Mouse (Mus musculus) liver, embryonic 13.5 days (tissue): ENCODE data around the gene Zdhhc1. TPM values are rescaled to one million over a fixed set of nuclear protein-coding genes. Genes with fewer than 3 reads are reported as not detected.

Source experiments
- ATAC-seq: fragments of 200-750 bp; cut with Nextera tagmentation; 2 replicates; pipeline ENCODE4 v1.8.0; 2017; ENCODE audit warnings: low read depth, mild to moderate bottlenecking, moderate number of reproducible peaks, moderate library complexity
- DNase-seq: peaks from one replicate; pipeline ENCODE4 v3.0.0; 2022
- H3K27ac ChIP-seq: fragments of 300-500 bp; sonication (generic); 2 replicates; pipeline ENCODE4 v1.5.1; 2015; ENCODE audit warnings: moderate library complexity, mild to moderate bottlenecking, inconsistent platforms
- H3K27me3 ChIP-seq: fragments of 300-500 bp; sonication (generic); 2 replicates; pipeline ENCODE4 v1.6.1; 2015; ENCODE audit warnings: mild to moderate bottlenecking, inconsistent platforms
- H3K36me3 ChIP-seq: fragments of 300-500 bp; sonication (generic); 2 replicates; pipeline ENCODE4 v1.6.1; 2015; ENCODE audit warnings: mild to moderate bottlenecking, inconsistent platforms
- H3K4me1 ChIP-seq: fragments of 300-500 bp; sonication (generic); replicated peaks from 2 replicates; pipeline ENCODE4 v1.6.1; 2015; ENCODE audit warnings: inconsistent platforms
- H3K4me2 ChIP-seq: fragments of 300-500 bp; sonication (generic); 2 replicates; pipeline ENCODE4 v1.6.1; 2015; ENCODE audit warnings: inconsistent platforms, mild to moderate bottlenecking, moderate library complexity
- H3K4me3 ChIP-seq: fragments of 300-500 bp; sonication (generic); replicated peaks from 2 replicates; pipeline ENCODE4 v1.5.1; 2015; ENCODE audit warnings: mild to moderate bottlenecking, inconsistent platforms
- H3K9ac ChIP-seq: fragments of 300-500 bp; sonication (generic); 2 replicates; pipeline ENCODE4 v1.6.1; 2015; ENCODE audit warnings: mild to moderate bottlenecking, inconsistent platforms
- H3K9me3 ChIP-seq: fragments of 300-500 bp; sonication (generic); replicated peaks from 2 replicates; pipeline ENCODE4 v1.6.1; 2016; ENCODE audit warnings: inconsistent platforms
- WGBS: fragments of 180-500 bp; shearing (Covaris S2); methylation state at CpG from one replicate; pipeline ENCODE4 v1.1.7; 2015; ENCODE audit not compliant: insufficient replicate concordance; 5-methylcytosine and 5-hydroxymethylcytosine counted together
- polyA plus RNA-seq: library from polyadenylated mRNA; unstranded; fragments of >200 nt; fragmentation: Nextera tagmentation; extraction: Ambion mirVana; gene quantifications from 2 replicates; pipeline ENCODE4 v1.2.1, GENCODE M21; 2015

Zdhhc1 gene
- polyA plus RNA-seq, 1 experiment from 2014 or later = 2.1 TPM

- Histone ChIP-seq H3K9ac (no peak overlapping the region), H3K36me3 (no peaks in the 10 kb centered on the region), H3K4me3 (no peak overlapping the region), H3K27ac (no peak overlapping the region), H3K27me3 (peaks cover 82% of the 10 kb centered on the region), H3K4me1 (peaks cover 48% of the 10 kb centered on the region), H3K9me3 (no peaks in the 10 kb centered on the region), H3K4me2 (peak overlapping the region; percentile 19; the same call in 1 of the 2 replicates)
- no peak for DNase-seq
- ATAC-seq = peak; percentile 65
- WGBS = 52% methylated on average over 6 of the region's 6 CpGs
These were observed 27.5 kb downstream of the Zdhhc1 start for GRCm38 (mm10) chr8:105469041-105469695.

- 82% methylated on average over 27 of the region's 27 CpGs for WGBS
- DNase-seq = no peak
- no peak overlapping the region for H3K4me3 ChIP-seq
- no peak overlapping the region for H3K4me2 ChIP-seq
- no peaks in the 10 kb centered on the region for H3K9me3 ChIP-seq
- H3K27ac ChIP-seq = no peak overlapping the region
- peaks cover 75% of the 10 kb centered on the region for H3K27me3 ChIP-seq
- no peaks in the 10 kb centered on the region for H3K36me3 ChIP-seq
- peaks cover 42% of the 10 kb centered on the region for H3K4me1 ChIP-seq
- H3K9ac ChIP-seq = no peak overlapping the region
- ATAC-seq = no peak
These were observed 28.5 kb downstream of the Zdhhc1 start for GRCm38 (mm10) chr8:105468002-105468720.

- H3K4me1 ChIP-seq = peaks cover 36% of the 10 kb centered on the region
- H3K27ac ChIP-seq = no peak overlapping the region
- H3K27me3 ChIP-seq = peaks cover 70% of the 10 kb centered on the region
- H3K36me3 ChIP-seq = no peaks in the 10 kb centered on the region
- no peak overlapping the region for H3K4me3 ChIP-seq
- H3K9me3 ChIP-seq = no peaks in the 10 kb centered on the region
- H3K4me2 ChIP-seq = no peak overlapping the region
- no peak overlapping the region for H3K9ac ChIP-seq
- DNase-seq (no peak), ATAC-seq (no peak)
- 87% methylated on average over 10 of the region's 10 CpGs for WGBS
These were observed 29.2 kb downstream of the Zdhhc1 start for GRCm38 (mm10) chr8:105467396-105467985.

- Histone ChIP-seq H3K27ac (no peak overlapping the region), H3K9ac (no peak overlapping the region), H3K36me3 (no peaks in the 10 kb centered on the region), H3K4me3 (no peak overlapping the region), H3K4me1 (peaks cover 30% of the 10 kb centered on the region), H3K27me3 (peaks cover 63% of the 10 kb centered on the region), H3K4me2 (no peak overlapping the region), H3K9me3 (no peaks in the 10 kb centered on the region)
- no peak for DNase-seq
- no peak for ATAC-seq
- WGBS = 72% methylated on average over 7 of the region's 7 CpGs
These were observed 29.9 kb downstream of the Zdhhc1 start for GRCm38 (mm10) chr8:105466700-105467291.

- Histone ChIP-seq H3K27ac (no peak overlapping the region), H3K4me3 (no peak overlapping the region), H3K36me3 (no peaks in the 10 kb centered on the region), H3K27me3 (peaks cover 58% of the 10 kb centered on the region), H3K4me2 (no peak overlapping the region), H3K4me1 (peaks cover 24% of the 10 kb centered on the region), H3K9me3 (no peaks in the 10 kb centered on the region), H3K9ac (no peak overlapping the region)
- DNase-seq (no peak), ATAC-seq (no peak)
- 67% methylated on average over 6 of the region's 6 CpGs for WGBS
These were observed 30.5 kb downstream of the Zdhhc1 start for GRCm38 (mm10) chr8:105466246-105466645.

GRCm38 (mm10) chr8:105464595-105464994 lies 32.1 kb downstream of the Zdhhc1 start:
- DNase-seq (no peak), ATAC-seq (no peak)
- Histone ChIP-seq H3K9ac (no peak overlapping the region), H3K4me3 (no peak overlapping the region), H3K4me1 (peaks cover 8% of the 10 kb centered on the region), H3K27ac (no peak overlapping the region), H3K9me3 (no peaks in the 10 kb centered on the region), H3K4me2 (no peak overlapping the region), H3K27me3 (peaks cover 41% of the 10 kb centered on the region), H3K36me3 (no peaks in the 10 kb centered on the region)
- WGBS = 79% methylated on average over 7 of the region's 7 CpGs

GRCm38 (mm10) chr8:105461085-105461803 lies 35.5 kb downstream of the Zdhhc1 start:
- H3K27me3 ChIP-seq = peaks cover 32% of the 10 kb centered on the region
- H3K9me3 ChIP-seq = no peaks in the 10 kb centered on the region
- H3K4me3 ChIP-seq = no peak overlapping the region
- no peaks in the 10 kb centered on the region for H3K36me3 ChIP-seq
- 63% methylated on average over 13 of the region's 13 CpGs for WGBS
- ATAC-seq (no peak), DNase-seq (no peak)
- no peak overlapping the region for H3K9ac ChIP-seq
- 0 out of 2 replicates have a peak, but pooled peaks cover 6% of the 10 kb centered on the region for H3K4me1 ChIP-seq
- H3K4me2 ChIP-seq = no peak overlapping the region
- no peak overlapping the region for H3K27ac ChIP-seq

GRCm38 (mm10) chr8:105455218-105455617 lies 41.5 kb downstream of the Zdhhc1 start:
- H3K4me3 ChIP-seq = peak overlapping the region; percentile 21; the same call in 1 of the 2 replicates
- H3K4me2 ChIP-seq = peak overlapping the region; percentile 43
- 11% methylated on average over 10 of the region's 10 CpGs for WGBS
- no peaks in the 10 kb centered on the region for H3K36me3 ChIP-seq
- H3K27ac ChIP-seq = peak overlapping the region; percentile 49; the same call in 1 of the 2 replicates
- H3K9ac ChIP-seq = peak overlapping the region; percentile 30; the same call in 1 of the 2 replicates
- H3K27me3 ChIP-seq = peaks cover 15% of the 10 kb centered on the region
- peak; percentile 25 for DNase-seq
- H3K4me1 ChIP-seq = peaks cover 36% of the 10 kb centered on the region
- no peaks in the 10 kb centered on the region for H3K9me3 ChIP-seq
- ATAC-seq = no peak; the same call in 1 of the 2 replicates

- DNase-seq (no peak), ATAC-seq (no peak)
- peaks cover 46% of the 10 kb centered on the region for H3K4me1 ChIP-seq
- H3K4me3 ChIP-seq = no peak overlapping the region
- no peak overlapping the region for H3K4me2 ChIP-seq
- no peaks in the 10 kb centered on the region for H3K36me3 ChIP-seq
- peaks cover 15% of the 10 kb centered on the region for H3K27me3 ChIP-seq
- 60% methylated on average over 5 of the region's 5 CpGs for WGBS
- H3K9me3 ChIP-seq = no peaks in the 10 kb centered on the region
- no peak overlapping the region for H3K27ac ChIP-seq
- H3K9ac ChIP-seq = no peak overlapping the region
These were observed 42.6 kb downstream of the Zdhhc1 start for GRCm38 (mm10) chr8:105454088-105454487.

- H3K9me3 ChIP-seq = no peaks in the 10 kb centered on the region
- 43% methylated on average over 5 of the region's 5 CpGs for WGBS
- no peak overlapping the region for H3K9ac ChIP-seq
- DNase-seq (no peak), ATAC-seq (no peak)
- H3K27me3 ChIP-seq = peaks cover 14% of the 10 kb centered on the region
- H3K4me3 ChIP-seq = no peak overlapping the region
- no peak overlapping the region for H3K27ac ChIP-seq
- H3K4me1 ChIP-seq = peaks cover 54% of the 10 kb centered on the region
- H3K36me3 ChIP-seq = no peaks in the 10 kb centered on the region
- no peak overlapping the region for H3K4me2 ChIP-seq
These were observed 43.4 kb downstream of the Zdhhc1 start for GRCm38 (mm10) chr8:105453296-105453695.
